Mouse (Mus musculus) sigmoid colon, adult 10 weeks (tissue): ENCODE results near the gene Grk1. TPM values are rescaled to one million over a fixed set of nuclear protein-coding genes. Genes with fewer than 3 reads are reported as not detected.

Experiments
- polyA plus RNA-seq: library from polyadenylated mRNA; stranded (reverse); fragments of 350-450 nt; fragmentation: Illumina TruSeq; extraction: RNeasy Lipid Tissue Mini Kit (QIAGEN cat#74804); gene quantifications from one replicate; pipeline ENCODE4 v1.2.3, GENCODE M21; 2014; ENCODE audit warnings: low read depth, low replicate concordance

Grk1 gene
- not detected for polyA plus RNA-seq

GRCm38 (mm10) chr8:13404666-13405131 lies at the start of gene Grk1:
Gene Grk1, plus strand, starts transcription at chr8:13405081.

GRCm38 (mm10) chr8:13396725-13397124 lies 8.2 kb upstream of the Grk1 start, which contains the start of gene Atp4b:
Gene Atp4b, minus strand, starts transcription at chr8:13396825.

DNA sequence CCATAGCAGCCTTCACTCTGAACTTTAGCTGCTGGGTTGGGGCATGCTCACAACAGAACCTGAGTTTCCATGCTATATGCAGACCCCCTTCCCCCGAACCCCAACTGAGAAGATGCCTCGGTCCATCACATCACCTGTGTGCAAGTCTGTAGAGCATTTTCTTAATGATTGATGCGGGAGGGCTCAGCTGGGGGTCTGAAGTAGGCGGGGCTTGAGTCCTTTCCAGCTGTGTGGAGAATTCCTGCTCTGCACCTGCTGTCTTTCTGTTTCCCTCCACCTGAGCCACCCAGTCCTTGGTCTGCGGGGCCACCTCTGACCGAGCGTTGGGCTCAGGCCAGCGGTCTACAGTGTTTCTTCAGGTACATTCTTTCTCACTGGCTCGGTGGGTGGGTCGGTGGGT lies 30.0 kb downstream of the Grk1 start, which contains the start of gene Tmem255b:
Tmem255b (plus strand) TSS at position 301 of the 400 bp plus-strand sequence.

Other genes starting within 250 kb of the Grk1 start
- 438 TPM for gene Lamp1, start 245.9 kb upstream of the Grk1 start, polyA plus RNA-seq
- 69.4 TPM for gene Grtp1, start 204.5 kb upstream of the Grk1 start, polyA plus RNA-seq
- not detected for gene Adprhl1, start 150.9 kb upstream of the Grk1 start, polyA plus RNA-seq
- 13.1 TPM for gene Dcun1d2, start 117.0 kb upstream of the Grk1 start, polyA plus RNA-seq
- 65.2 TPM for gene Tmco3, start 116.9 kb upstream of the Grk1 start, polyA plus RNA-seq
- gene Tfdp1, start 66.3 kb upstream of the Grk1 start, polyA plus RNA-seq = 42.5 TPM
- gene Atp4b, start 8.3 kb upstream of the Grk1 start, polyA plus RNA-seq = not detected
- gene Tmem255b, start 30.1 kb downstream of the Grk1 start, polyA plus RNA-seq = not detected
- gene Gas6, start 89.4 kb downstream of the Grk1 start, polyA plus RNA-seq = 19.8 TPM
- not detected for gene 1700029H14Rik, start 157.4 kb downstream of the Grk1 start, polyA plus RNA-seq